Mouse (Mus musculus): ENCODE results near the gene Peak1.

- TF ChIP-seq CTCF (IDR thresholded peaks at IDR 0.05; ENCODE audit: borderline replicate concordance, extremely low read depth, insufficient read depth, insufficient read length) (no peak), POLR2A (IDR thresholded peaks at IDR 0.05; ENCODE audit: borderline replicate concordance, extremely low read depth, insufficient read depth, insufficient read length, poor library complexity, severe bottlenecking) (no peak)
These were observed 182.0 kb downstream of the Peak1 start for GRCm38 (mm10) chr9:56235871-56236298.

Measured in brain, embryonic 14.5 days (tissue).